Mouse (Mus musculus) hindlimb bud, embryonic 11.5 days (tissue): ENCODE results near the gene Maf.

Experiments used
- DNase-seq: peaks from one replicate; pipeline ENCODE4 v3.0.0-alpha.2; 2012; ENCODE audit warnings: low read depth, low spot score; ENCODE audit errors: extremely low spot score

Gene Maf

GRCm38 (mm10) chr8:115707731-115708590, at the start of gene Maf:
Gene Maf, minus strand, starts transcription at chr8:115707794.
- DNase-seq: peak; percentile 89

- DNase-seq: no peak
Observed at GRCm38 (mm10) chr8:115756965-115757364, 49.4 kb upstream of the Maf start.

DNA sequence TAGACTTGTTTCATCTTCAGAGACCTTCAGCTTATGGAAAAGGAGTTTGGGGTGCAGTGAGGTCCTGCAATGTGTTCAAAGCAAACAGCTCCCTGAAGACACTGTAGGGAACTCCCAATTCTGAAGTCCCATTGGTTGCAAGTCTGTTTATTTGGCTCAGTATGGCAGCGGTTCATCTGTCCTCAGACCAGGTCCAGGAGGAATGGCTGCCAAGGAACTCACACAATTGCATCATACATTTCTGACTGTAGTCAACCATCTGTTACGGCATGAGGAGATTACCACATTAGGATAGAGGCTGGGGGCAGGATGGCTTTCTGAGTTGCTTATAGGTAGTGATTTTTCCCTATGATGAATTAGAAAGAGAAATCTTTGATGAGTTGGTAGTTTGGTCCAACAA, 48.4 kb upstream of the Maf start:
- DNase-seq: no peak

DNA sequence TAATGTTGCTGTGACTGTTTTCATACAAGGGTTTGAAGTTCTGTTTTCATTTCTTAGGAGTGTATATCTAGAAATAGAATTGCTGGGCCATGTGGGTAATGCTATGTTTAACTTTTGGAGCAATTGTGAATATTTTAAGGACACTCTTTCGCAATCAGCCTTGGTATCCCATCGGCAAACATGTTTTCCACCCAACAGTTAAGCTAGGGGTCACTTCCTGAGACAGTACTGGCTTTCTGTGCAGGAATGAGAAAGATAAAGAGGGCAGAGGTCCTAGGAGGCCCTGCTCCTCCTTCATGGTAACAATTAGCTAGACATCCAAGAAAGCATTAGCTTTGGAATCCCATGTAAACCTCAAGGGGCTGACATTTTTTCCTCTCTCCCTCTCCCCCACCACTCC, 47.1 kb upstream of the Maf start:
- DNase-seq: no peak

DNA sequence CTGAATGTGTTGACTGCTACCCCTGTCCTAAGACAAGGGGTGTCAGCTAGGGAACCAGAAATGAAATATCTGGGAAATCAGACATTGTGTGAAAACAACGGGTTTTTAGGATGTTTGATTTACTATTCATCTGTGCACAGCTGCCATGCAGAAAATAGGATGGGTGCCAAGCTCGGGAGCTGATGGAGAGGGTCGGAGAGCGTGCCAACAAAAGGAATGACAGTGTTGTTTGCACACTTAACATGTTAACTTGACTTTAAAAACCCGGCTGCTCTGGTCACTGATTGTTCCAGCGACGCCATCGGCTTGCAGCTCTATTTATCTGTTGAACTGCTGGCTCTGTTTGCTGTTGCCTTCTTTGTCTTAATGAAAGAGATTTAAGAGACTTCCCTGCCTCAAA, 46.2 kb upstream of the Maf start:
- DNase-seq: no peak

DNA sequence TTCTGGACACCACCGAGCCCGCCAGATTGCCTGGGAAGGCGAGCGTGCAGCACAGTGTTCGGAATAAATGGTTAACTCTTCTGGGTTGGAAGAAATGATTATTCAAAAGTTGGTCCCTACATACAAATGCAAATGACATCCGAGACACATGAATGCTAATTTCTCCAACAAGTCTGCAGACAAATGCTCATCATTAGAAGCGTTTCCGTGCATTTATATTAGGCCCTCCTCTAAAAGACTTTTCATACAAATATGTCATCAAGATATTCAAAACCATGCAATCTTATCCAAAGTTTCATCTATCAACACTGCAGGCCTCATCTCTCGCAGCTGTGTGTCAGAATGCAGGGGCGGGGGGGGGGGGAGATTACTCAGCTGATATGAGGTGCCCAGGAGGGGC, 39.8 kb upstream of the Maf start:
- no peak for DNase-seq

GRCm38 (mm10) chr8:115745648-115746047, 38.1 kb upstream of the Maf start:
- no peak for DNase-seq

DNA sequence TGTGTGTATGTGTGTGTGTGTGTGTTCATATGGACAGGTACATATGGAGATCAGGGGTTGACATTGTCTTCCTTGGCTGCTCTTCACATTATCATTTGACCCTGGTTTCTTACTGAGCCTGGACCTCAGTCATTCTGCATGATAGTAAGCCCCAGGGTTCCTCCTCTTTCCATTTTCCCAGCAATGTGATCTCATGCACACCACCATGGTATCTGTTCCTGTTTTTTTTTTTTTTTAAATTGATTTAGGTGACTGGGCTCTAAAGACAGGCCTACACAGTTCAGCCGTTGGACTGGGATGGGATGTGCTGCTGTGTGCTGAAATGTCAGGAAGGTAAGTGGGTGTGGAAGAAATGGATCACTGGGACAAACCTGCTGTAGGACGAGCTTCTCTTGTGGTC, 35.8 kb upstream of the Maf start:
- no peak for DNase-seq

DNA sequence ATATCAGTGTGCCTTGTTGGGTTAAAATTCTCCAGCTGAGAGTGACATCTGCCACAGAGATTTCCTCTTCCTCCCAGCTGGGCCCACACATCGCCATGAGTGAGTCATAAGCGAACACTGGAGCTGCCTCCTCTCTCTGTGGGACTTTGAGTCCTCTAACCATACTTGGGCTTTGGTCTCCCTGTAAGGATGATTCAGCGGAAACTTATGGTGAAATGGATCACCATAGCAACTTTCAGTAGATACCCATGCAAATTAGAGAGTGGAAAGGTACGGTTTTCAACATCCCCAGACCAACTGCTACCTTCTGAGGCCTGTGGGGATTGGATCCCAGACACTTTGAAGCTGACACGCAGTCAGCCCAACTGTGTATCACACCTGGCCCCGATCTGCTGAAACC, 35.1 kb upstream of the Maf start:
- DNase-seq: no peak

GRCm38 (mm10) chr8:115741964-115742363, 34.4 kb upstream of the Maf start:
- no peak for DNase-seq

- DNase-seq: no peak
Observed at GRCm38 (mm10) chr8:115739756-115740155, 32.2 kb upstream of the Maf start.

DNA sequence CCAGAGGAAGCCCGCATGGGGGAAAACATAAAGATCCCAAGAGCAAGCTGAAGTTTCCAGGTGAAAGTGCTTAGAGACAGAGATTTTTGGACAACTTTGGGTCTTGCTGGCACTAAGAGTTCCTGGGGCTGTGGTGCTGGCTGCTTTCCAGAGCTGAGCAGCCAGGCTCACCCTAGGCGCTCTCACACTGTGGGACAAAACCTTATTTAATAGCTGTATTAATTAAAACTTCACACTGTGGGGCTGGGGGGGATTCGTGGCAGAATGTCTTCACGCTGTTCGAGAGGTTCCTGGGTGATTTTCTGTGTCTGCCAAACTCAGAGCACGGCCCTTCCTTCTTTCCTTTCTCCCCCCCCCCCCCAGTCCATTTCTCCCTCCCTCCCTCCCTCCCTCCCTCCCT, 24.8 kb upstream of the Maf start:
- no peak for DNase-seq

- DNase-seq: no peak
Observed at GRCm38 (mm10) chr8:115726807-115727206, 19.2 kb upstream of the Maf start.

- DNase-seq: no peak
Observed at GRCm38 (mm10) chr8:115726231-115726630, 18.6 kb upstream of the Maf start.

GRCm38 (mm10) chr8:115719126-115719525, 11.5 kb upstream of the Maf start:
- no peak for DNase-seq

DNA sequence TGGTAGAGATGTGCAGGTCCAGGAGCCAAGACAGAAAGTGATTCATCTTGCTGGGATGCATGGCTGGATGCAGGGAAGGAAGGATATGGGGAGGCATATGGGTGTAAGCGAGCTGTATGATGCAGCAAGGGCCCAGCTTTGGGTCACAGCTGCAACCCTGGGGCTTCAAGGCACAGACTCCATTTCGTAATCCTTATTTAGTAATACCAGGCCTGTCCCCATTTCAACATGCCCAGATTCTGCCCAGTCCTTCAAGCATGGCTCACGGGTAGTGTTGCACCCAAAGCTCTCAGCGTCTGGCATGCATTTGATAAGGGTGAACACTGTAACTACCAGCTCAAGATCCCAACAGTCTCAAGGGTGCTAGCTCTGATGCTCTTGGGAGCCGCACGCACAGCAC, 11.0 kb upstream of the Maf start:
- no peak for DNase-seq

GRCm38 (mm10) chr8:115715262-115715661, 7.7 kb upstream of the Maf start:
- DNase-seq: no peak

- DNase-seq: no peak
Observed at GRCm38 (mm10) chr8:115711106-115711505, 3.5 kb upstream of the Maf start.

GRCm38 (mm10) chr8:115709931-115710330, 2.3 kb upstream of the Maf start:
- DNase-seq: no peak

DNA sequence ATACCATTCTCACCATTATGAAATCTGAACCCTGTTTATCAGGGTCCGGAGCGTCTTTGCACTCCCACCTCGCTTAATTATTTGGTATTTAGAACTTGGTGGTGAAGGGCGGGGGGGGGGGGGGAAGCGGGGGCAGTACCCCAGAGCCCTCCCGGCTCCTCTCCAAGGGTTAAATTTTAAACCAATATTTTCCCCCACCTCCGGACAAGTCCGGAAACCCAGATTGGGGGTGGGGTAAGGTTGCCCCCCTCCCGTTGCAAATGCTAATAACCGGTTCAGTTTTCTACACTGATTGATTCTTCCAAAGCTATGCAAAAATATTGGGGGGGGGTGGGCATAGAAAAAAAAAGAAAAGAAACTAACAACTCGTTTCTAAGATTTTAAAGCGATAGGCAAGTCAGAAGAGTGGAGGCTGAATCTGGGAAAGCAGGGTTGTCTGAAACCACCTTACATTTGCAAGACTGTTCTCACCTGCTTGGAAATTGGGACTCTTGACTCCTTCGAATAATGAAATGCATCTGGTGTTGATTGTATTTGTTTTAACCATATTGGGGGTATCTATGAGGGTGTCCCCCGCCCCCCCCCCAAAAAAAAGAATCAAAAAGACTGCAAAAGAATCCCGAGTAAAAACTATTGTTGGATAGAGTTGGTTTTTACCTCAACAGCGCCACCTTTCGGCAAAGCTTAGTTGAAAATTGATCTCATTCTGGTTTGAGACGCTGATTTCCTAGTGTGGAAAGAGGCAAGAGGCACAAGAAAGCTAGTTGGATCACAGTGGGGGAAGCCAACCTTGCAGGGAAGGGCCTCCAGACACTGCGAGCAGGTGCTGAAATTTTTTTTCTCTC, 1.6 kb upstream of the Maf start:
- peak; percentile 90 for DNase-seq

DNA sequence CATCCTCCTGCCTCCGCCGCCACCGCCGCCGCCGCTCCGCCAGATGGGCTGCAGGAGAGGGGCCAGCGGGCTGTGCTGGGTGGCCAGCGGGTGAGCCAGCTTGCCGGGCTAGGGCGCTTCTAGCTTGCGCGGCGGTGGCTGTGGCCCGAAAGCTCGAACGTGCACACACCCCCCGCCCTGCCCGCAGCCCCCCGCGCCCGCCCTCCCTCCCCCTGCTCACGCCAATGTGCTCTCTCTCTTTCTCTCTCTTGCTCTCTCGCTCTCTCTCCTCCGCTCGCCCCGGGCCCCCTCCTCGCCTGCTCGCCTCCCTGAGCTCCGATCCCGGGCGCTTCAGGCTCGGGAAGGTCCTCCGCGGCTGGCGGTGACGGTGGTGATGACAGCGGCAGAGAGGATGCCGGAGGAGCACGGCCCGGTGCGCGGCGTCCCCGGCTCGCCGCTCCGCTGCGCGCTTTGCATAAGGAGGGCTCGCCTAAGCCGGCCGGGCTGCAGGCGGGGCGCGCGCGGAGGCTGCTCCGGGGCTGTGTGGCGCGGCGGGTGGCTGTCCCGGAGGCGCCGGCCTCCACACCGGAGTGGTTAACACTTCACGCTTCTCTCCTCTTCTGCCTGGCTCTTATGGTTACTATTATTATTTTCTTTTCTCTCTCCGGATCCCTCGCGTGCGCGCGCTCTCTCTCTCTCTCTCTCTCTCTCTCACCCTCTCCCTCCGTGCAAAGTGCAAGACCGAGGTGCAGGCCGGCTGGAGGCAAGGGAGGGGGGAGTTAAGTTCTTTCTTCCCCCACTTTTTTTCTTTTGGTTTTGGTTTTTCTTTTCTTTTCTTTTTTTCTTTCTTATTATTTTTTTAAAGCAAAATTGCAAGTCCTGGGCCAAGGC, 498 bp downstream of the Maf start:
- DNase-seq: no peak
